Mouse (Mus musculus) midbrain, embryonic 16.5 days (tissue): ENCODE results near the gene Slc37a4. TPM values are rescaled to one million over a fixed set of nuclear protein-coding genes. Genes with fewer than 3 reads are reported as not detected.
"Not testable (repeated sequence)": the region's sequence is repeated elsewhere in the genome, so short reads cannot be mapped to it uniquely, and the experiment has no call there.

Source experiments
- ATAC-seq: fragments of 200-750 bp; cut with Nextera tagmentation; 2 replicates; pipeline ENCODE4 v1.8.0; 2017; ENCODE audit warnings: moderate TSS enrichment
- H3K27ac ChIP-seq: fragments of 300-500 bp; sonication (generic); 2 replicates; pipeline ENCODE4 v1.5.1; 2014; ENCODE audit warnings: mild to moderate bottlenecking, low read length, mixed read lengths
- H3K27me3 ChIP-seq: fragments of 300-500 bp; sonication (generic); 2 replicates; pipeline ENCODE4 v1.6.1; 2014; ENCODE audit warnings: low read depth, low read length, mixed read lengths; ENCODE audit not compliant: control insufficient read depth, insufficient read depth
- H3K36me3 ChIP-seq: fragments of 300-500 bp; sonication (generic); 2 replicates; pipeline ENCODE4 v1.6.1; 2014; ENCODE audit warnings: mild to moderate bottlenecking, low read length, moderate library complexity, mixed read lengths; ENCODE audit not compliant: control insufficient read depth, insufficient read depth
- H3K4me1 ChIP-seq: fragments of 300-500 bp; sonication (generic); 2 replicates; pipeline ENCODE4 v1.6.1; 2014; ENCODE audit warnings: mild to moderate bottlenecking, low read length, mixed read lengths; ENCODE audit not compliant: control insufficient read depth, insufficient read depth
- H3K4me2 ChIP-seq: fragments of 300-500 bp; sonication (generic); 2 replicates; pipeline ENCODE4 v1.6.1; 2014; ENCODE audit warnings: mild to moderate bottlenecking, low read length, mixed read lengths
- H3K4me3 ChIP-seq: fragments of 300-500 bp; sonication (generic); 2 replicates; pipeline ENCODE4 v1.5.1; 2014; ENCODE audit warnings: low read depth, mild to moderate bottlenecking, low read length, moderate library complexity, mixed read lengths
- H3K9ac ChIP-seq: fragments of 300-500 bp; sonication (generic); 2 replicates; pipeline ENCODE4 v1.6.1; 2014; ENCODE audit warnings: low read depth, low read length, mixed read lengths
- H3K9me3 ChIP-seq: fragments of 300-500 bp; sonication (generic); replicated peaks from 2 replicates; pipeline ENCODE4 v1.6.1; 2014; ENCODE audit warnings: mild to moderate bottlenecking, low read length, mixed read lengths; ENCODE audit not compliant: control insufficient read depth, poor library complexity, severe bottlenecking
- WGBS: fragments of 180-500 bp; shearing (Covaris S2); extraction: QIAGEN DNeasy Blood & Tissue Kit; methylation state at CpG from one replicate; pipeline ENCODE4 v1.1.7; 2014; 5-methylcytosine and 5-hydroxymethylcytosine counted together
- polyA plus RNA-seq: library from polyadenylated mRNA; unstranded; fragments of >200 nt; fragmentation: Nextera tagmentation; extraction: Ambion mirVana; gene quantifications from 2 replicates; pipeline ENCODE4 v1.2.1, GENCODE M21; 2015

Slc37a4 gene
- polyA plus RNA-seq, 1 experiment from 2014 or later: 43.1 TPM

DNA sequence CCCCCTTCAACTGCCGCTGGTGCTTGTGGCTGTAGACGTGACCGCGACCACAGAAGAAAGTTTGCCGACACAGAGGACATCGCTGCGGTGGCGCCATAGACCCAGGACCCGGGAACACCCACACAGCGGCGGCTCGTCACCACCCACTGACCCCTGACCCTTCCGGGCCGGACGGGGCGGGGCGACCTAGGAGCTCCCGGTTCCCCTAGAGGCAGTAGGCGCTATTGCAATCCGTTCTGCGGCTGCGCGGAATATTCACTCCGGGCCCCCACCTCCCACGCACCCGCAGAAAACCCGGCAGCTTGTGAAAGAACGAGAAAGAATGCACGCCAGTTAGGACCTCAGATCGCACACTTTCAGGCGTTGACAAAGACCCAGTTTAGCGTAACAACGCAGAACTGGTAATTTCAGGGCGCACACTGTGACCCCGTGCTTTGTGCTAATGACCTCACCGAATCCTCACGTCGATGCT lies 21.3 kb downstream of the Slc37a4 start:
- WGBS: under 1% methylated on average over 38 of the region's 38 CpGs
- H3K27ac ChIP-seq: peak overlapping the region; percentile 71
- H3K4me1 ChIP-seq: peaks cover 19% of the 10 kb centered on the region
- ATAC-seq: peak; percentile 92
- H3K9me3 ChIP-seq: no peaks in the 10 kb centered on the region
- H3K36me3 ChIP-seq: no peaks in the 10 kb centered on the region
- peak overlapping the region; percentile 97 for H3K9ac ChIP-seq
- H3K4me2 ChIP-seq: peak overlapping the region; percentile 89
- H3K27me3 ChIP-seq: no peaks in the 10 kb centered on the region
- peak overlapping the region; percentile 84 for H3K4me3 ChIP-seq

GRCm38 (mm10) chr9:44418519-44419385 lies 22.1 kb downstream of the Slc37a4 start, which contains the start of gene Ccdc84:
Ccdc84 (minus strand) TSS chr9:44418569.
- no peaks in the 10 kb centered on the region for H3K27me3 ChIP-seq
- peak within 1 kb of the TSS; percentile 89 for H3K4me2 ChIP-seq
- ATAC-seq: no peak
- H3K4me1 ChIP-seq: peaks cover 19% of the 10 kb centered on the region
- H3K36me3 ChIP-seq: no peaks in the 10 kb centered on the region
- peak within 1 kb of the TSS; percentile 84 for H3K4me3 ChIP-seq
- no peaks in the 10 kb centered on the region for H3K9me3 ChIP-seq
- H3K9ac ChIP-seq: peak within 1 kb of the TSS; percentile 97
- 76% methylated on average over 14 of the region's 14 CpGs for WGBS
- peak within 1 kb of the TSS; percentile 71 for H3K27ac ChIP-seq

DNA sequence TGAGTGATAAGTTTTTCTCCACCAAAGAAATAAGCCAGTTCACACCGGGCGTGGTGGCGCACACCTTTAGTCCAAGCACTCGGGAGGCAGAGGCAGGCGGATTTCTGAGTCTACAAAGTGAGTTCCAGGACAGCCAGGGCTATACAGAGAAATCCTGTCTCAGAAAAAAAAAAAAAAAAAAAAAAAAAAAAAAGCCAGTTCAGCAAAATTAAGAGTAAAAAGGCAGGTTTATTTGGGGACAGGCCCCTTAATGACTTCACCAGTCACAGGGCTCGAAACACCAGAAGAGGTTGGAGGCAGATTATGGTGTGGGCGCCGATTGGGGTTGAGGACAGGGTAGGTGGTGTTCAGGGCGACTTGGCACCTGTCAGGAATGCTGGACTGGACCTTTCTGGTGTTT lies 23.1 kb downstream of the Slc37a4 start:
- not testable (repeated sequence) for ATAC-seq, H3K9me3 ChIP-seq, H3K27me3 ChIP-seq, H3K9ac ChIP-seq, H3K36me3 ChIP-seq, H3K4me3 ChIP-seq, H3K27ac ChIP-seq, H3K4me2 ChIP-seq
- H3K4me1 ChIP-seq: peaks cover 19% of the 10 kb centered on the region
- 97% methylated on average over 9 of the region's 9 CpGs for WGBS

- Histone ChIP-seq H3K4me1 (peaks cover 19% of the 10 kb centered on the region), H3K4me3 (no peak overlapping the region), H3K27me3 (no peaks in the 10 kb centered on the region), H3K27ac (no peak overlapping the region), H3K4me2 (no peak overlapping the region), H3K9me3 (no peaks in the 10 kb centered on the region), H3K36me3 (no peaks in the 10 kb centered on the region), H3K9ac (no peak overlapping the region)
- WGBS: 89% methylated on average over 5 of the region's 5 CpGs
- no peak for ATAC-seq
Observed at GRCm38 (mm10) chr9:44420280-44420898, 23.7 kb downstream of the Slc37a4 start.

DNA sequence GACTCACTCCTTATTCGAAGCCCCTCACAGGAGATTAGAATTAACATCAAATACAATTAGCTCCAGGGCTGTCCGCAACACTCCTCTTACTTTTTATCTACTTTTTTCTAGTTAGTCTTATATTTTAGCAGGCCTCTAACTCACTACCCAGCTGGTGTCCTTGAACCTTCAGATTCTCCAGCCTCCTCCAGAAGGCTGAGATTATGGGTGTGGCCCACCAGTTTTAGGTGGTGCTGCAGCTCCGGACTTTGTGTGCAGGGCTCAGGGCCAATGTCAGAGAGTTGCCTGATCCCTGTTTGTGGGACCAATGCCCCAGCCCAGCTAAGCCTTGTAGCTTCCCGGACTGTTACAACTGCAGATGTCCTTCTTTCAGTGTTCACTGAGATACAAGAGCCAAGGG lies 26.9 kb downstream of the Slc37a4 start:
- H3K9me3 ChIP-seq: no peaks in the 10 kb centered on the region
- ATAC-seq: no peak
- no peak overlapping the region for H3K27ac ChIP-seq
- no peak overlapping the region for H3K9ac ChIP-seq
- no peaks in the 10 kb centered on the region for H3K27me3 ChIP-seq
- no peak overlapping the region for H3K4me3 ChIP-seq
- WGBS: 88% methylated on average over 4 of the region's 4 CpGs
- peaks cover 2% of the 10 kb centered on the region; the same call in 1 of the 2 replicates for H3K4me1 ChIP-seq
- no peak overlapping the region for H3K4me2 ChIP-seq
- no peaks in the 10 kb centered on the region for H3K36me3 ChIP-seq

DNA sequence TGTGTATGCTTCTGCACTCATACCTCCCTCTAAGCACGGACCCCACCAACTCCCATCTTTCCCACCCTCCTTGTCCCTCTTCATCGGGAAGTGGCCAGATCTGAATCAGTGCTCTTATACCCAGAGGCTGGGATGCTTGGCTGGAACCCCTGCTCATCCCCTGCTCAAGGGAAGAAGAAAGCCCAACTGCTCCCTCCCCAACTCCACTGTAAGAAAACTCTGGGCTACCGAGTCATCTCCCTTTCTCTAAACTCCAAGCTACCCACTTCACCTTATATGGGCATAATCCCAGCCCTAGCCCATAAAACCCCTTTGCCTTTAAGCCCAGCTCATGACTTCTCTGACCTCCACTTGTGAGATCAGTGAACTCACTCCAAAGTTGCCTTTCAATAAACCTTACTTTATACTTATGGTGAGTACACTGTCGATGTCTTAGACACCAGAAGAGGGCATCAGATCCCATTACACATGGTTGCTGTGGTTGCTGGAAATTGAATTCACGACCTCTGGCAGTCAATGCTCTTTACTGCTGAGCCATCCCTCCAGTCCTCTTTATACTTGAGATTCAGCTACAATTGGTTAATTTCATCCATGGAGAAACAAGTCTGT lies 36.0 kb downstream of the Slc37a4 start:
- Histone ChIP-seq H3K4me1 (no peaks in the 10 kb centered on the region), H3K9me3 (no peaks in the 10 kb centered on the region), H3K9ac (no peak overlapping the region), H3K4me2 (no peak overlapping the region), H3K4me3 (no peak overlapping the region), H3K27ac (no peak overlapping the region), H3K27me3 (no peaks in the 10 kb centered on the region), H3K36me3 (no peaks in the 10 kb centered on the region)
- WGBS: 58% methylated on average over 5 of the region's 5 CpGs
- ATAC-seq: no peak

- H3K9ac ChIP-seq: no peak overlapping the region
- no peak overlapping the region for H3K4me3 ChIP-seq
- no peaks in the 10 kb centered on the region for H3K9me3 ChIP-seq
- no peaks in the 10 kb centered on the region for H3K27me3 ChIP-seq
- 87% methylated on average over 6 of the region's 6 CpGs for WGBS
- no peak overlapping the region for H3K27ac ChIP-seq
- H3K4me1 ChIP-seq: no peaks in the 10 kb centered on the region
- no peaks in the 10 kb centered on the region for H3K36me3 ChIP-seq
- ATAC-seq: no peak
- H3K4me2 ChIP-seq: no peak overlapping the region
Observed at GRCm38 (mm10) chr9:44435747-44436146, 39.1 kb downstream of the Slc37a4 start.

GRCm38 (mm10) chr9:44440961-44441360 lies 44.3 kb downstream of the Slc37a4 start, which contains the start of gene Foxr1:
Foxr1 (minus strand) TSS chr9:44441136.
- no peak for ATAC-seq
- 84% methylated on average over 19 of the region's 19 CpGs for WGBS
- H3K36me3 ChIP-seq: no peaks in the 10 kb centered on the region

More at GRCm38 (mm10) chr9:44440961-44441360, 44.3 kb downstream of the Slc37a4 start, which contains the start of gene Foxr1:
- Histone ChIP-seq H3K4me3 (no peak within 1 kb of the TSS), H3K9ac (no peak within 1 kb of the TSS), H3K9me3 (no peaks in the 10 kb centered on the region), H3K27me3 (no peaks in the 10 kb centered on the region), H3K27ac (no peak within 1 kb of the TSS), H3K4me2 (no peak within 1 kb of the TSS), H3K4me1 (no peaks in the 10 kb centered on the region)
